Mouse (Mus musculus): ENCODE measurements around the gene Pgpep1. TPM values are rescaled to one million over a fixed set of nuclear protein-coding genes. Genes with fewer than 3 reads are reported as not detected.

Gene Pgpep1
- polyA plus RNA-seq, 1 experiment from 2014 or later, result 84.2 TPM

DNA sequence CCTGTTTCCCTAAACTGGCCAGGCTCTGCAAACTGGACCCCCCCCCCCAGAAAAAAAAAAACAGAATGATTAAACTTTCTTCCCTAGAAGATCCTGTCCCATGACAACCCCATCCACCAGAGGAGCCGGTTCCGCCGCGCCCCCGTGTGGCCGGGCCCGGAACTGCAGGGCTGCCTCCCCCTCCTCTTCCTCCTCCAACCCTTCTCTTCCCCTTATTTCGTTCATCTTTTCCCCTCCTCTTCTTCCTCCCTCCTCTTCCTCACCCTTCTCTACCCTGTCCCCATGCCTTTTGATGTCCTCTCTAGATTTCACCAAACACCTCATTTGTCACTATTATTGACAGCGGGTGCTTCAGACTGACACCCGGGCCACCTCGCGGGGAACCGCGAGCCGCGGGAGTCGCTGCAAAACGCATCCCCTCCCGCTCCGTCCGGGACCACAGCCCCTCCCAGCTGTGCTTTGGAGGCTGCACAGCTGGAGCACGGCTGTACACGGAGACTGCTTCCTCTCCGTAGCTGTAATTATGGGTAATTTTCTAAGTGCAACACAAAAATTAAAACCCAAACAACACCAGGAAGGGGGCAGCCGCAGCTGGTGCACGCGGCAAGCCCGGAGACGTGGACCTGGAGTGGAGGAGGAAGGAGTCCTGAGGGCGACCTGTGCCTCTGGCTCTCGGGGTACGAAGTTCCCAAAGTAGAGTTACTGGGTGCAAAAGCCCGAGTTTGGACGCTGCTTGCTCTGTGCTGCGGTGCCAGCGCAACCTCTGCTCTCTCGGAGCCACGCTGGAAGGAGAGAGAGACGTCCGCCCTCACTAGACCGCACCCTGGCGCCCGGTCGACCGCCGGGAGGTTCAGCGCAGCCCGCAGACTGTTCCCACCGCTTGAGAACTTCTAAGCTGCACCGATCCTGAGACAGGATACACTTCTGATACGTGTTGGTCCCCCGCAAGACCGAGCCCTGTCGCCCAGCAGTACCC lies 49.1 kb downstream of the Pgpep1 start:
- DNase-seq (ENCODE audit: low spot score) (peak; percentile 81), ATAC-seq (replicated peaks; ENCODE audit: low FRiP score, low read depth) (no peak)

DNA sequence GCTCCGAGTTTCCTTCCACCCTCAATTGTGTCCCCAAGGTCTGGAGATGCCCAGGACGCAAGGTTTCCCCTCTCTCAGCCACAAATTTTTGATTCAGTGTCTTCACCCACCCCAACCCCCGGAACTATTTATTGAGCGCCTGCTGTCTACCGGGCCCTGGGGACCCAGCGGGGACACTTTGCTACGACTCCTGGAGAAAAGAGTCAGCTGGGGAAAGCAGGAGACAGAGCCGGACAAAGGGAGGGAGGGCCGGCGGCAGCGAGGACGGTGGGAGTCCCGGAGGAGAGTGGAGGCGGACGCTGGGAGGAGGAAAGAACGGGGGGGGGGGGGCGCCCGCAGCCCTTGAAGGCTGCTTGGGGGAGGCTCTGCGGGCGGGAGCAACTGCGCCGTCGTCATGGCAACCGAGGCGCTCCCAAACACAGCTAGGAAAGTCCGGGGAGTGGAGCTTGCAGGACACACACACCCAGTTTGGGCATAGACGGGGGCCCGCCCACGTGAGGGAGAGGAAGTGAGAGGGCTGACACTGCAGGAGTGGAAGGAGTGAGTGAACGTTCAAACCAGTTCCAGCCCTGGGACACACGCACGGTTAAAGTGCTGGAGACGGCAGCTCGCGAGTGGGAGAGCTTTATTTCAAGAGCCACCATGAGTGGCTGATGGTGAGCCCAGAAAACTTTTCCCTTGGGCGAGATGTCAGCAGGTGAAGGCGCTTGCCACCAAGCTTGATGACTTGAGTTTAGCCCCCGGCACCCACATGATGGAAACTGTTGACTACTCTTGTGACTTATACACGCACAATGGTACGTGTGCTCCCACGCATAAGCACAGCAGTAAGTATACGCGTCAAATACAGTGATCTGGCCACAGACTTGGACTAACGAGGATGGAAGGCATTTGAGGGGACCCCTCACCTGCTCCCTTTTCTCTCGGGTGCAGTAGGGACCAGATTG lies 50.1 kb downstream of the Pgpep1 start:
- ATAC-seq (replicated peaks; ENCODE audit: low FRiP score, low read depth), result peak; percentile 58
- Histone ChIP-seq H3K27ac (peak overlapping the region; percentile 98), H3K4me1 (replicated peaks; ENCODE audit: insufficient read depth, low read length) (peaks cover 14% of the 10 kb centered on the region; the same call in 1 of the 2 replicates), H3K27me3 (ENCODE audit: insufficient read depth, low read length) (no peaks in the 10 kb centered on the region), H3K36me3 (ENCODE audit: insufficient read depth, low read length) (no peaks in the 10 kb centered on the region), H3K4me2 (ENCODE audit: low read length) (peak overlapping the region; percentile 93), H3K9me3 (replicated peaks; ENCODE audit: low read length) (no peaks in the 10 kb centered on the region), H3K4me3 (replicated peaks; ENCODE audit: low read depth, low read length) (peak overlapping the region; percentile 41), H3K9ac (ENCODE audit: low read depth, low read length) (peak overlapping the region; percentile 74)
- under 1% methylated on average over 41 of the region's 45 CpGs for WGBS
- TF ChIP-seq CTCF (IDR thresholded peaks at IDR 0.05; ENCODE audit: low read depth), result no peak
- DNase-seq (ENCODE audit: low spot score), result peak; percentile 98

More for the DNA sequence above, 49.1 kb downstream of the Pgpep1 start:
- under 1% methylated on average over 54 of the region's 54 CpGs for WGBS
- Histone ChIP-seq H3K4me1 (replicated peaks; ENCODE audit: insufficient read depth, low read length) (peaks cover 14% of the 10 kb centered on the region; the same call in 1 of the 2 replicates), H3K27ac (peak overlapping the region; percentile 98), H3K9me3 (replicated peaks; ENCODE audit: low read length) (no peaks in the 10 kb centered on the region), H3K4me3 (replicated peaks; ENCODE audit: low read depth, low read length) (peak overlapping the region; percentile 41), H3K9ac (ENCODE audit: low read depth, low read length) (peak overlapping the region; percentile 56), H3K36me3 (ENCODE audit: insufficient read depth, low read length) (no peaks in the 10 kb centered on the region), H3K4me2 (ENCODE audit: low read length) (peak overlapping the region; percentile 93), H3K27me3 (ENCODE audit: insufficient read depth, low read length) (no peaks in the 10 kb centered on the region)
- TF ChIP-seq CTCF (IDR thresholded peaks at IDR 0.05; ENCODE audit: low read depth), result peak; percentile 89

DNA sequence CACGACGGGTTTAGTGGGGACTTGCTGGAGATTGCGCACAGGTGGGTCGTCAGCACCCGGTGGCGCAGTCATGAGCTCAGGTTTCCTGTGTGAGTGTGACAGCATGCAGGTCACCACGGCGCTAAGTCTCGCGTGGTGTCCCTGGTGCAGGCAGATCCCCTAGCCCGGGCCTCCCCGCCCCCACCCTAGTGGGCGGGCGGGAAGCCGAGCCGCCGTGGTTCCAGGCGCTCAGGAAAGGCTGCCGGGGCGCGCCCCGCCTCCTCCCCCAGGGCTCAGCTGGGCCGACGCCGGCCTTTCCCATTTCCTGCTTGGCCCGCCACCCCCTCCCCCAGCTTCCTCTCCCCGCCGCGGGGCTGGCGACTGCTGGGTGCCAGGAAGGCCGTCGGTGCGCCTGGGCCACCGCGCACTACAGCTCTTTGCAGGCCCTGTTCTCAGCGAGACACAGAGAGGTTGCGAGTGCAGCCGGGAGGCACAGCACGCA lies 50.8 kb downstream of the Pgpep1 start:
- H3K4me3 ChIP-seq (replicated peaks; ENCODE audit: low read depth, low read length), result peak overlapping the region; percentile 41
- H3K9ac ChIP-seq (ENCODE audit: low read depth, low read length), result peak overlapping the region; percentile 74
- DNase-seq (ENCODE audit: low spot score) (peak; percentile 93), ATAC-seq (replicated peaks; ENCODE audit: low FRiP score, low read depth) (peak; percentile 71)
- WGBS, result 1% methylated on average over 39 of the region's 39 CpGs
- H3K4me1 ChIP-seq (replicated peaks; ENCODE audit: insufficient read depth, low read length), result peaks cover 14% of the 10 kb centered on the region; the same call in 1 of the 2 replicates
- H3K36me3 ChIP-seq (ENCODE audit: insufficient read depth, low read length), result no peaks in the 10 kb centered on the region
- no peaks in the 10 kb centered on the region for H3K27me3 ChIP-seq (ENCODE audit: insufficient read depth, low read length)
- H3K27ac ChIP-seq, result peak overlapping the region; percentile 98
- no peak; the same call in 1 of the 2 replicates for TF ChIP-seq CTCF (IDR thresholded peaks at IDR 0.05; ENCODE audit: low read depth)
- H3K9me3 ChIP-seq (replicated peaks; ENCODE audit: low read length), result no peaks in the 10 kb centered on the region
- peak overlapping the region; percentile 93 for H3K4me2 ChIP-seq (ENCODE audit: low read length)

DNA sequence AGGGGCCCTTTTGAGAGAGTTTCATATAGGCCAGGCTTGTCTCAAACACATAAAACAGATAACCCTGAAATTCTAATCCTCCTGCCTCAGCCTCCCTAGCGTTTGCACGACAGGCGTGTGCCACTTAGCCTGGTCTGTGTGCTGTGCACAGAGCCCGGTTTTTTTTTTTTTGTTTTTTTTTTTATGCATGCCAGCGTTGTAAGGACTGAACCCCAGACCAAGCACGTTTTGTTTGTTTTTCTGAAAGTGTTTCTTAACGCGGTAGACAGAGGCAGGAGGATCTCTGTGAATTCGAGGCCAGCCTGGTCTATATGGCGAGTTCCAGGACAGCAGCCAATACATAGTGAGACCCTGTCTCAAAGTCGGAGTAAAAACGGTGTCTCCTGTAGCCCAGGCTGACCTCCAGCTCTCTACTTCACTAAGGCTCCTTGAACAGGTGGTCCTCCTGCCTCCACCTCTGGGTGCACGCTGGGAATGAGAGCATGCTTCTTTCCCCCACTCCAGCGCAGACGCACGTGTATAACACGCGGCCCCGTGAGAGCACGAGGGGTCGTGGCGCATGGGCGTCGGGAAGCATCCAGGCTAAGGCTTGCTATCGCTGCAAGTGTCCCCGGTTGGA lies 51.3 kb downstream of the Pgpep1 start, which contains the start of gene Ssbp4:
Gene Ssbp4 (minus strand): TSS at position 124 of the 619 bp plus-strand sequence.
- peak within 1 kb of the TSS; percentile 98 for H3K27ac ChIP-seq
- no peaks in the 10 kb centered on the region for H3K36me3 ChIP-seq (ENCODE audit: insufficient read depth, low read length)
- no peak for TF ChIP-seq CTCF (IDR thresholded peaks at IDR 0.05; ENCODE audit: low read depth)
- H3K9ac ChIP-seq (ENCODE audit: low read depth, low read length), result peak within 1 kb of the TSS; percentile 92
- peak within 1 kb of the TSS; percentile 83 for H3K4me3 ChIP-seq (replicated peaks; ENCODE audit: low read depth, low read length)
- H3K4me2 ChIP-seq (ENCODE audit: low read length), result peak within 1 kb of the TSS; percentile 93
- no peaks in the 10 kb centered on the region for H3K9me3 ChIP-seq (replicated peaks; ENCODE audit: low read length)
- DNase-seq (ENCODE audit: low spot score) (no peak), ATAC-seq (replicated peaks; ENCODE audit: low FRiP score, low read depth) (no peak)
- WGBS, result 3% methylated on average over 26 of the region's 26 CpGs
- peaks cover 14% of the 10 kb centered on the region; the same call in 1 of the 2 replicates for H3K4me1 ChIP-seq (replicated peaks; ENCODE audit: insufficient read depth, low read length)
- H3K27me3 ChIP-seq (ENCODE audit: insufficient read depth, low read length), result no peaks in the 10 kb centered on the region

DNA sequence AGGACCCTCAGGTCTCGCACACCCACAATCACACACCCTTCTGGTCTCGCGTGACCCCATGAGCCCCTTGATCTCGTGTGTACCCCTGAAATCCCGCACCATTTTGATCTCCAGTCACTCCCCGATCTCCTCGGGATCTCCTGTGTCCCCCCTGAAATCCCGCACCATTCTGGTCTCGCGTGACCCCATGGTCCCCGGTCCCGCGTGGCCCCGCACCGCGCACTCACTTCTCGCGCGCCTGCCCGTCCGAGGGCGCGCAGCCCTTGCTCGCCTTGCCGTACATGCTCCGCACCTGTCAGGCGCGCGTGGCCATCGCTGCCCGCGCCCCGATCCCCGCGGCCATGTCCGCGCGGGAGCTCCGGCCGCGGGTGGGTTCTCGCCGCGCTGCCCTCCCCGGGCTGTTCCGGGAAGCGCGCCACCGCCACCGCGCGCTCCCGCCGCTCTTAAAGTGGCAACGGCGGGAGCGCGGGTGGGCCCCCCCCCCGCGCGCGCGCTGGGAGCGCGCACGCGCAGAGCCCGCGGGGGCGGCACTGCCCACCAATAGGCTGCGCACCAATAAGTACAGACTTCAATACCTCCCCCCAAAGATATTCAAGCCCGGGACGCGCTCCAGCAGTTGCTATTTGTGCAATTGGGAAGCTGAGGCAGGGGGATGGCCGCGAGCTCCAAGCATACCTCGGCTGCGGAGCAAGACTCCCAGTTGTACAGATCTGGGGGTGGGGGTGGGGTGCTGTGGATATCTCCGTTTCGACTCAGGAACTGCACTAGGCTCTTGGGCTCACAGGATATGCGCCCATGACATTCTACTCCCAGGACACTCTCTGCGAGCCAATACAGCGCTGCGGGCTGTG lies 52.1 kb downstream of the Pgpep1 start:
- Histone ChIP-seq H3K27ac (peak overlapping the region; percentile 98), H3K4me2 (ENCODE audit: low read length) (peak overlapping the region; percentile 93), H3K27me3 (ENCODE audit: insufficient read depth, low read length) (no peaks in the 10 kb centered on the region), H3K4me1 (replicated peaks; ENCODE audit: insufficient read depth, low read length) (peaks cover 14% of the 10 kb centered on the region; the same call in 1 of the 2 replicates), H3K9me3 (replicated peaks; ENCODE audit: low read length) (no peaks in the 10 kb centered on the region), H3K9ac (ENCODE audit: low read depth, low read length) (peak overlapping the region; percentile 92), H3K4me3 (replicated peaks; ENCODE audit: low read depth, low read length) (peak overlapping the region; percentile 83), H3K36me3 (ENCODE audit: insufficient read depth, low read length) (no peaks in the 10 kb centered on the region)
- no peak for TF ChIP-seq CTCF (IDR thresholded peaks at IDR 0.05; ENCODE audit: low read depth)
- DNase-seq (ENCODE audit: low spot score), result peak; percentile 68
- ATAC-seq (replicated peaks; ENCODE audit: low FRiP score, low read depth), result no peak
- under 1% methylated on average over 79 of the region's 84 CpGs for WGBS
